Mouse (Mus musculus) midbrain, embryonic 14.5 days (tissue): ENCODE results near the gene Lce3c. TPM values are rescaled to one million over a fixed set of nuclear protein-coding genes. Genes with fewer than 3 reads are reported as not detected.

Source experiments
- ATAC-seq: fragments of 200-750 bp; cut with Nextera tagmentation; 2 replicates; pipeline ENCODE4 v1.8.0; 2017; ENCODE audit warnings: moderate number of reproducible peaks, moderate library complexity; ENCODE audit not compliant: low FRiP score, low TSS enrichment
- DNase-seq: peaks from one replicate; pipeline ENCODE4 v3.0.0-alpha.2; 2015
- H3K27ac ChIP-seq: fragments of 300-500 bp; sonication (generic); replicated peaks from 2 replicates; pipeline ENCODE4 v1.5.1; 2014; ENCODE audit warnings: mild to moderate bottlenecking, low read depth, low read length, moderate library complexity
- H3K27me3 ChIP-seq: fragments of 300-500 bp; sonication (generic); 2 replicates; pipeline ENCODE4 v1.6.1; 2014; ENCODE audit warnings: low read length, control low read depth, mixed read lengths; ENCODE audit not compliant: control insufficient read depth, insufficient read depth
- H3K36me3 ChIP-seq: fragments of 300-500 bp; sonication (generic); 2 replicates; pipeline ENCODE4 v1.6.1; 2014; ENCODE audit warnings: low read length, control low read depth; ENCODE audit not compliant: control insufficient read depth, insufficient read depth
- H3K4me1 ChIP-seq: fragments of 300-500 bp; sonication (generic); 2 replicates; pipeline ENCODE4 v1.6.1; 2014; ENCODE audit warnings: mild to moderate bottlenecking, antibody characterized with exemption, low read length, control low read depth; ENCODE audit not compliant: control insufficient read depth, insufficient read depth
- H3K4me2 ChIP-seq: fragments of 300-500 bp; sonication (generic); 2 replicates; pipeline ENCODE4 v1.6.1; 2014; ENCODE audit warnings: mild to moderate bottlenecking, low read length, moderate library complexity
- H3K4me3 ChIP-seq: fragments of 300-500 bp; sonication (generic); replicated peaks from 2 replicates; pipeline ENCODE4 v1.5.1; 2014; ENCODE audit warnings: low read depth, low read length
- H3K9ac ChIP-seq: fragments of 300-500 bp; sonication (generic); replicated peaks from 2 replicates; pipeline ENCODE4 v1.6.1; 2014; ENCODE audit warnings: mild to moderate bottlenecking, low read length, moderate library complexity
- H3K9me3 ChIP-seq: fragments of 300-500 bp; sonication (generic); 2 replicates; pipeline ENCODE4 v1.6.1; 2016; ENCODE audit warnings: low read length, control low read depth, mixed read lengths; ENCODE audit not compliant: control insufficient read depth
- WGBS: fragments of 180-500 bp; shearing (Covaris S2); extraction: QIAGEN DNeasy Blood & Tissue Kit; methylation state at CpG from one replicate; pipeline ENCODE4 v1.1.7; 2014; 5-methylcytosine and 5-hydroxymethylcytosine counted together
- polyA plus RNA-seq: library from polyadenylated mRNA; unstranded; fragments of >200 nt; fragmentation: Nextera tagmentation; extraction: Ambion mirVana; gene quantifications from 2 replicates; pipeline ENCODE4 v1.2.1, GENCODE M21; 2014

Lce3c gene
- not detected in 2 replicates for polyA plus RNA-seq

- WGBS: 81% methylated on average over 1 of the region's 1 CpGs
- Histone ChIP-seq H3K27ac (no peak within 1 kb of the TSS), H3K4me1 (no peaks in the 10 kb centered on the region), H3K4me3 (no peak within 1 kb of the TSS), H3K27me3 (no peaks in the 10 kb centered on the region), H3K36me3 (no peaks in the 10 kb centered on the region), H3K9me3 (no peaks in the 10 kb centered on the region), H3K9ac (no peak within 1 kb of the TSS), H3K4me2 (no peak within 1 kb of the TSS)
- ATAC-seq (no peak), DNase-seq (no peak)
These were observed at the start of gene Lce3c for GRCm38 (mm10) chr3:92944186-92944585. Lce3c (plus strand) TSS chr3:92944486.

- ATAC-seq: no peak
These were observed 49.8 kb upstream of the Lce3c start for GRCm38 (mm10) chr3:92894489-92894888.

DNA sequence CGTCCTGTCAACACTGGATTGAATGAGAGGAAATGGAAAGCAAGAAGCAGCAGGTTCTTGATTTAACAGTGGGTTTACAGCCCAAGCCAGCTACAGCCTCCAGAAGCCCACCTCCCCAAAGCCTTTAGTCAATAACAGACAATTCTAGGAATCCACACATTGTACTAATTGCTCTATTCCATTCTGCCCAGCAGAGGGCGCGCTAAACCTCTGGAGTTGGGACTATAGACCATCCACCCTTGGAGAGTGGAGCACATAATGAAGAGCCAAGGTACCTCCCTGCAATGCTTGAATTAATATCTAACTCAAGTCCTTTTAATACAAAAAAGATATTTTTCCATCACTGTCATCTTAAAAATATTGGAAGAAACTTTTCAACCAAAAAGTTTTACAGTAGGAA lies 41.3 kb upstream of the Lce3c start:
- Histone ChIP-seq H3K4me1 (no peaks in the 10 kb centered on the region), H3K4me3 (no peak overlapping the region), H3K9ac (no peak overlapping the region), H3K4me2 (no peak overlapping the region), H3K9me3 (no peaks in the 10 kb centered on the region), H3K27me3 (no peaks in the 10 kb centered on the region), H3K27ac (no peak overlapping the region), H3K36me3 (no peaks in the 10 kb centered on the region)
- ATAC-seq (no peak), DNase-seq (peak; percentile 44)
- WGBS: 20% methylated on average over 3 of the region's 3 CpGs

More at GRCm38 (mm10) chr3:92894489-92894888, 49.8 kb upstream of the Lce3c start:
- H3K9ac ChIP-seq: no peak overlapping the region
- no peak overlapping the region for H3K27ac ChIP-seq
- H3K4me3 ChIP-seq: no peak overlapping the region
- no peaks in the 10 kb centered on the region for H3K36me3 ChIP-seq
- no peaks in the 10 kb centered on the region for H3K27me3 ChIP-seq
- no peak overlapping the region for H3K4me2 ChIP-seq
- no peak for DNase-seq
- H3K4me1 ChIP-seq: no peaks in the 10 kb centered on the region
- WGBS: 50% methylated on average over 1 of the region's 1 CpGs
- H3K9me3 ChIP-seq: no peaks in the 10 kb centered on the region

DNA sequence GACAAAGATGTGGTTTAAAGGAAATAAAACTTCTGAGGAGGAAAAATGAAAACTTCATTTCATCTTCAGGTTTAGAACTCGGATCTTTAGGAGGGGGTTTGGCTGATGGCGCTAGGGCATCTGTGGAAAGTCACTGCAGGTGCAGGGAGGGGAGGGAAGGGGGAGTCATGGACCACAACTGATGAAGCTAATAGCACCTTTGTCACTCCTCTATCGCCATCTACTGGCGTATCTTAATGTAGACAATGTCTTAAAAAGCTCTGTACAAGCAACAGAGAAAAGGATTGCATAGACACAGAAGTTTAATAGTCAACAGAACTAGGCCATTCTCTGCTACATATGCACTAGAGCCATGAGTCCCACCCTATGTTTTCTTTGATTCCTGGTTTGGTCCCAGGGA lies 40.6 kb upstream of the Lce3c start:
- Histone ChIP-seq H3K27me3 (no peaks in the 10 kb centered on the region), H3K4me1 (no peaks in the 10 kb centered on the region), H3K36me3 (no peaks in the 10 kb centered on the region), H3K27ac (no peak overlapping the region), H3K9me3 (no peaks in the 10 kb centered on the region), H3K9ac (no peak overlapping the region), H3K4me2 (no peak overlapping the region), H3K4me3 (no peak overlapping the region)
- DNase-seq (peak; percentile 76), ATAC-seq (no peak)
- WGBS: 35% methylated on average over 4 of the region's 4 CpGs

- H3K36me3 ChIP-seq: no peaks in the 10 kb centered on the region
- H3K9ac ChIP-seq: no peak overlapping the region
- H3K9me3 ChIP-seq: no peaks in the 10 kb centered on the region
- H3K27ac ChIP-seq: no peak overlapping the region
- H3K4me3 ChIP-seq: no peak overlapping the region
- DNase-seq (no peak), ATAC-seq (no peak)
- H3K4me2 ChIP-seq: no peak overlapping the region
- H3K4me1 ChIP-seq: no peaks in the 10 kb centered on the region
- H3K27me3 ChIP-seq: no peaks in the 10 kb centered on the region
- WGBS: 62% methylated on average over 3 of the region's 3 CpGs
These were observed 39.1 kb upstream of the Lce3c start for GRCm38 (mm10) chr3:92905182-92905581.

GRCm38 (mm10) chr3:92907571-92907970 lies 36.7 kb upstream of the Lce3c start:
- no peak for ATAC-seq

GRCm38 (mm10) chr3:92920364-92920763 lies 23.9 kb upstream of the Lce3c start:
- H3K27me3 ChIP-seq: no peaks in the 10 kb centered on the region
- ATAC-seq (no peak), DNase-seq (peak; percentile 52)
- H3K27ac ChIP-seq: no peak overlapping the region
- H3K4me1 ChIP-seq: no peaks in the 10 kb centered on the region
- H3K4me3 ChIP-seq: no peak overlapping the region
- H3K9ac ChIP-seq: no peak overlapping the region
- no peaks in the 10 kb centered on the region for H3K36me3 ChIP-seq
- WGBS: 65% methylated on average over 4 of the region's 4 CpGs
- H3K9me3 ChIP-seq: no peaks in the 10 kb centered on the region
- H3K4me2 ChIP-seq: no peak overlapping the region

More at GRCm38 (mm10) chr3:92907571-92907970, 36.7 kb upstream of the Lce3c start:
- H3K4me1 ChIP-seq: no peaks in the 10 kb centered on the region
- no peak overlapping the region for H3K4me2 ChIP-seq
- no peaks in the 10 kb centered on the region for H3K36me3 ChIP-seq
- H3K27ac ChIP-seq: no peak overlapping the region
- no peaks in the 10 kb centered on the region for H3K9me3 ChIP-seq
- DNase-seq: peak; percentile 83
- WGBS: 33% methylated on average over 4 of the region's 4 CpGs
- H3K27me3 ChIP-seq: no peaks in the 10 kb centered on the region
- H3K9ac ChIP-seq: no peak overlapping the region
- no peak overlapping the region for H3K4me3 ChIP-seq

- no peaks in the 10 kb centered on the region for H3K27me3 ChIP-seq
- no peaks in the 10 kb centered on the region for H3K36me3 ChIP-seq
- ATAC-seq: no peak
- no peaks in the 10 kb centered on the region for H3K9me3 ChIP-seq
- H3K27ac ChIP-seq: no peak within 1 kb of the TSS
- no peak for DNase-seq
- H3K4me3 ChIP-seq: no peak within 1 kb of the TSS
- H3K4me1 ChIP-seq: no peaks in the 10 kb centered on the region
- no peak within 1 kb of the TSS for H3K9ac ChIP-seq
- no peak within 1 kb of the TSS for H3K4me2 ChIP-seq
- 83% methylated on average over 2 of the region's 2 CpGs for WGBS
These were observed 18.2 kb upstream of the Lce3c start, which contains the start of gene Lce3a for GRCm38 (mm10) chr3:92926130-92926529. Lce3a (minus strand) TSS chr3:92926230.

DNA sequence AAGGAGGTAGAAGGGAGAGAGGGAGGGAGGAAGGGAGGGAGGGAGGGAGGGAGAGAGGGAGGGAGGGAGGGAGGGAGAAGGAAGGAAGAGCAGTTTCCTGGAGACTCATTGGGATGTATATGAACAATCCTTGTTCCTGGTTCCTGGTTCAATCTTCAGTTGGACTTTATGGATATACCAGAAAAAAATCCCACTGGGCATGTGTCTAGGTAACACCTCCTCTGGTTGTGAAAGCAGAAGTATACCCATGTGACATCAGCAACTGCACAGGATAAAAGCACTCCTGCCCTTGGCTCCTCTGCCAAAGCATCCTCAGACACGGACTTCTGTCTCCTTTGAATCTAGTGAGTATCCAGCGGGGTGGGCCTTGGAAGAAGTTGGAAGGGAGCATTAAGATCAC lies 11.6 kb upstream of the Lce3c start, which contains the start of gene Lce3b:
Gene Lce3b (plus strand): TSS at position 301 of the 400 bp plus-strand sequence.
- no peak for DNase-seq
- Histone ChIP-seq H3K9ac (no peak within 1 kb of the TSS), H3K27ac (no peak within 1 kb of the TSS), H3K4me3 (no peak within 1 kb of the TSS), H3K4me1 (no peaks in the 10 kb centered on the region), H3K9me3 (no peaks in the 10 kb centered on the region), H3K27me3 (no peaks in the 10 kb centered on the region), H3K4me2 (no peak within 1 kb of the TSS), H3K36me3 (no peaks in the 10 kb centered on the region)
- ATAC-seq: no peak
- WGBS: 68% methylated on average over 2 of the region's 2 CpGs
